Mouse (Mus musculus): ENCODE measurements around the gene Mcoln1. TPM values are rescaled to one million over a fixed set of nuclear protein-coding genes. Genes with fewer than 3 reads are reported as not detected.
A peak's percentile ranks its signal among the peaks of the same experiment; 100 is the strongest.

The Mcoln1 gene
- total RNA-seq, 2 experiments from 2014 or later = 72.7 to 85.3 TPM

GRCm38 (mm10) chr8:3495578-3496427, 4.5 kb upstream of the Mcoln1 start:
- no peak for DNase-seq (ENCODE audit: extremely low spot score in 1 of 2, low spot score in 1 of 2)

- no peak for DNase-seq (ENCODE audit: extremely low spot score in 1 of 2, low spot score in 1 of 2)
Observed at GRCm38 (mm10) chr8:3496428-3496748, 3.9 kb upstream of the Mcoln1 start.

- no peak for DNase-seq (ENCODE audit: extremely low spot score in 1 of 2, low spot score in 1 of 2)
Observed at GRCm38 (mm10) chr8:3498583-3498982, 1.7 kb upstream of the Mcoln1 start.

GRCm38 (mm10) chr8:3499751-3500150, 506 bp upstream of the Mcoln1 start:
- DNase-seq (ENCODE audit: extremely low spot score in 1 of 2, low spot score in 1 of 2) = no peak

- DNase-seq (ENCODE audit: extremely low spot score in 1 of 2, low spot score in 1 of 2) = peak in 1 of 2 experiments; percentile 20
Observed at GRCm38 (mm10) chr8:3502217-3502616, 2.0 kb downstream of the Mcoln1 start.

- DNase-seq (ENCODE audit: extremely low spot score in 1 of 2, low spot score in 1 of 2) = no peak
Observed at GRCm38 (mm10) chr8:3507979-3508754, 7.9 kb downstream of the Mcoln1 start.

GRCm38 (mm10) chr8:3514681-3515247, 14.5 kb downstream of the Mcoln1 start:
- DNase-seq (ENCODE audit: extremely low spot score in 1 of 2, low spot score in 1 of 2) = peak in 1 of 2 experiments; percentile 8

- peak; percentile 78 to 83 for DNase-seq (ENCODE audit: extremely low spot score in 1 of 2, low spot score in 1 of 2)
Observed at GRCm38 (mm10) chr8:3515260-3515671, 15.0 kb downstream of the Mcoln1 start, which contains the start of gene Pnpla6. Pnpla6 (plus strand) TSS chr8:3515384.

- DNase-seq (ENCODE audit: extremely low spot score in 1 of 2, low spot score in 1 of 2) = peak; percentile 26 to 49
Observed at GRCm38 (mm10) chr8:3515771-3516417, 15.6 kb downstream of the Mcoln1 start.

GRCm38 (mm10) chr8:3516450-3517116, 16.3 kb downstream of the Mcoln1 start:
- peak; percentile 84 to 90 for DNase-seq (ENCODE audit: extremely low spot score in 1 of 2, low spot score in 1 of 2)

GRCm38 (mm10) chr8:3517117-3517495, 16.8 kb downstream of the Mcoln1 start:
- no peak for DNase-seq (ENCODE audit: extremely low spot score in 1 of 2, low spot score in 1 of 2)

- no peak for DNase-seq (ENCODE audit: extremely low spot score in 1 of 2, low spot score in 1 of 2)
Observed at GRCm38 (mm10) chr8:3522007-3522697, 21.9 kb downstream of the Mcoln1 start.

- DNase-seq (ENCODE audit: extremely low spot score in 1 of 2, low spot score in 1 of 2) = no peak
Observed at GRCm38 (mm10) chr8:3530816-3531215, 30.6 kb downstream of the Mcoln1 start.

- no peak for DNase-seq (ENCODE audit: extremely low spot score in 1 of 2, low spot score in 1 of 2)
Observed at GRCm38 (mm10) chr8:3531936-3532335, 31.7 kb downstream of the Mcoln1 start.

- DNase-seq (ENCODE audit: extremely low spot score in 1 of 2, low spot score in 1 of 2) = no peak
Observed at GRCm38 (mm10) chr8:3536053-3536841, 36.0 kb downstream of the Mcoln1 start.

- DNase-seq (ENCODE audit: extremely low spot score in 1 of 2, low spot score in 1 of 2) = no peak
Observed at GRCm38 (mm10) chr8:3536940-3537339, 36.7 kb downstream of the Mcoln1 start.

GRCm38 (mm10) chr8:3537666-3538065, 37.4 kb downstream of the Mcoln1 start:
- DNase-seq (ENCODE audit: extremely low spot score in 1 of 2, low spot score in 1 of 2) = no peak

GRCm38 (mm10) chr8:3539146-3539545, 38.9 kb downstream of the Mcoln1 start:
- DNase-seq (ENCODE audit: extremely low spot score in 1 of 2, low spot score in 1 of 2) = no peak

- no peak for DNase-seq (ENCODE audit: extremely low spot score in 1 of 2, low spot score in 1 of 2)
Observed at GRCm38 (mm10) chr8:3540076-3540475, 39.8 kb downstream of the Mcoln1 start.
